Mouse (Mus musculus) bone marrow macrophage, adult 2 months (primary cell): ENCODE measurements around the gene Arhgef16. TPM values are rescaled to one million over a fixed set of nuclear protein-coding genes. Genes with fewer than 3 reads are reported as not detected.

Experiments
- H3K27ac ChIP-seq: 2 replicates; pipeline ENCODE4 v1.5.1; 2012; ENCODE audit warnings: low read depth, low read length; ENCODE audit not compliant: insufficient read depth
- H3K4me1 ChIP-seq: 2 replicates; pipeline ENCODE4 v1.6.1; 2012; ENCODE audit warnings: low read length; ENCODE audit not compliant: control insufficient read depth, insufficient read depth
- H3K4me3 ChIP-seq: 2 replicates; pipeline ENCODE4 v1.5.1; 2012; ENCODE audit warnings: mild to moderate bottlenecking, low read length, moderate library complexity; ENCODE audit not compliant: insufficient read depth
- CTCF ChIP-seq: IDR thresholded peaks from 2 replicates; pipeline ENCODE4 v1.5.1; 2012; ENCODE audit warnings: low read depth, mild to moderate bottlenecking, low read length, moderate library complexity
- POLR2A ChIP-seq: IDR thresholded peaks from 2 replicates; pipeline ENCODE4 v1.6.1; 2012; ENCODE audit warnings: mild to moderate bottlenecking, low read depth, low read length, borderline replicate concordance
- polyA plus RNA-seq: library from polyadenylated mRNA; stranded (reverse); fragments of >200 nt; gene quantifications from 2 replicates; pipeline ENCODE4 v1.2.4, GENCODE M21; 2012; ENCODE audit not compliant: missing spikeins, insufficient read depth, insufficient read length

The Arhgef16 gene
- polyA plus RNA-seq, 1 experiment = not detected

DNA sequence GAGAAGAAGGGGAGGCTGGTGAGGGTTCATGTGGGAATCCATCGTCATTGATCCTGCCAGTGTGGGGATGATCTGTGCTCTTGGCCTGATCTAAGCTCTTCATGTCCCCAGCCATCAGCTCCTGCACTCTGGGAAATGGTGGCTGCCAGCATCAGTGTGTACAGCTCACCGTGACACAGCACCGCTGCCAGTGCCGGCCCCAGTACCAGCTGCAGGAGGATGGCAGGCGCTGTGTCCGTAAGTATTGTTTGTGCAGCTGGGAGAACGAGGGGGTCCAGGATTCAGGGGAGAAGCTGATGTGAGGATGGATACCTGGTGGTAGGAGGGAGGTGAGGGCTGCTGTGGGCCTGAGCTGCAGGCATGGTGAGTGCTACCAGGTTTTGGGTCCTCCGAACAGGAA lies 52.2 kb downstream of the Arhgef16 start:
- no peak for TF ChIP-seq POLR2A
- no peak for TF ChIP-seq CTCF
- no peak overlapping the region for H3K4me3 ChIP-seq
- H3K27ac ChIP-seq = no peak overlapping the region

DNA sequence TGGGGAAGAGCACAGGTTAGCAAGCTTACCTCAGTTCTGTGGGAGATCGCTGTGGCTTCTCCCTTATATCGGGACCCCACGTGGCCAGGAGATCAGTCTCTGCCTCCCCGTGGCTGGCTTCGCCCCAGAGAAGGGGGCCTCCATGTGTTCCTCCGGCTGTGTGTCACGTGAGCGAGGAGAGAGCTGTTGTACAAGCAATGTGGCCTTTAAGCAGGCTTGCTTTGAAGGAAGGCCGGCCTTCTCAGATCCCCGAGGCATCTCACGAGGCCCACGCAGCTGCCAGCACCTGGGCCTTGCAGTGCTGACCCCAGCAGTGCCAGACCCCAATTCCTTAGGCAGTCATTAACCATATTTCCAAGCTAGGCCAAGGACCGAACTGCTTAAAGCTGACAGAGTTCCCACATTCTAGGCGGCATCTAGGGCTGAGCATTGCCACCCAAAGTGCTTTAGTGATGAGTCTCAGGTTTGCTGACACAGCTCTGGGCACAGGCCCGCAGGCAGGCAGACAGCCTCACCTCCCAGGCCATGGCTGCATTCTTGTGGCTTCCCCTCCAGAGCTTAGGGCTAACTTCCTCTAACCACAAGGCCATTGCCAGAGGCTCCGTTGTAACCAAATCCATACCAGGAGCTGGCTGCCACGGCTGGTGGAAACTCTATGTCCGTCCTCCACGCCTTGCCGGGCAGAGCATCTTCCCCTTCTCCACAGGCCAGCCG lies 53.2 kb downstream of the Arhgef16 start:
- no peak overlapping the region for H3K27ac ChIP-seq
- H3K4me1 ChIP-seq = no peaks in the 10 kb centered on the region
- H3K4me3 ChIP-seq = no peak overlapping the region
- TF ChIP-seq POLR2A (no peak), CTCF (no peak)

More for the DNA sequence above, 52.2 kb downstream of the Arhgef16 start:
- no peaks in the 10 kb centered on the region for H3K4me1 ChIP-seq

DNA sequence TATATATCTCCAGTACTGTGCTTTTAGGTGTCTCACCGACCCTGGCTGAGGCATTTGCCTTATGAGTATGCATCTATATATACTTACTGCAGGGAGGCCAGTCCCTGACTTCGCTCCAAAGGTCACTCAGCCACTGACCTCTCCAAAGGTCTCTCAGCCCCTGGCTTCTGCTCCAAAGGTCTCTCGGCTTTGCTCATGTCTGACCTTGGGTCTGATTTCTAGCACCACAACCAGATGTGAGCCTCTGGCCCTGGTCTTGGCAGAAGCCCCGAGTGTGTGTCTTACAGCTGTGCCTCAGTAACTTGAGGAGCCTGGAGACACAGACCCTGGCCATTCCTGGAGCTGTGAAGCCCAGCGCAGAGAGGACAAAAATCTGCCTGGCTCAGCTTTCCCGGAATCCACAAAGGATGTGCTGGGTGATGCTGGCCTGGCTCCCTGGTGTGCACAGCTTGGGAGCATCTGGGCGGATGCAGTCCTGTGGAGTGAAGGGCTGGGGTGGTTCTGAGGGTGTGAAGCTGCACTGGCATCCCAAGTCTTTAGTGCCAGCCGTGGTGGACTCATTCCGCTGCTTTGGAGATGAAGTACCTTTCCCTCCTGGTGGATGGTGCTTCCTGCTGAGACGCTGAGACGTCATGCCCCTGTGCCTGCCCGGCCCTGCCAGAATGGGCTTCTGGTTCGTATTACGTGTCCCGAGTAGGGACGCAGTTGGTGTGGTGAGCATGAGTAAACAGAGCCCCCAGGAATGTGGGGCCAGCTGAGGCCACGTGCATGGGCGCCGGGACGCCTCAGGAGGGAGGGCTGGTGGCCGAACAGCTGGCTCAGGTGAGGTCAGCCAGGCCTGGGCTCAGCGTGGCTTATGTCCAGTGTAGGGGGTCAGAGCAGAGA lies 54.0 kb downstream of the Arhgef16 start:
- Histone ChIP-seq H3K4me3 (no peak overlapping the region), H3K27ac (no peak overlapping the region), H3K4me1 (no peaks in the 10 kb centered on the region)
- TF ChIP-seq CTCF (no peak), POLR2A (no peak)

DNA sequence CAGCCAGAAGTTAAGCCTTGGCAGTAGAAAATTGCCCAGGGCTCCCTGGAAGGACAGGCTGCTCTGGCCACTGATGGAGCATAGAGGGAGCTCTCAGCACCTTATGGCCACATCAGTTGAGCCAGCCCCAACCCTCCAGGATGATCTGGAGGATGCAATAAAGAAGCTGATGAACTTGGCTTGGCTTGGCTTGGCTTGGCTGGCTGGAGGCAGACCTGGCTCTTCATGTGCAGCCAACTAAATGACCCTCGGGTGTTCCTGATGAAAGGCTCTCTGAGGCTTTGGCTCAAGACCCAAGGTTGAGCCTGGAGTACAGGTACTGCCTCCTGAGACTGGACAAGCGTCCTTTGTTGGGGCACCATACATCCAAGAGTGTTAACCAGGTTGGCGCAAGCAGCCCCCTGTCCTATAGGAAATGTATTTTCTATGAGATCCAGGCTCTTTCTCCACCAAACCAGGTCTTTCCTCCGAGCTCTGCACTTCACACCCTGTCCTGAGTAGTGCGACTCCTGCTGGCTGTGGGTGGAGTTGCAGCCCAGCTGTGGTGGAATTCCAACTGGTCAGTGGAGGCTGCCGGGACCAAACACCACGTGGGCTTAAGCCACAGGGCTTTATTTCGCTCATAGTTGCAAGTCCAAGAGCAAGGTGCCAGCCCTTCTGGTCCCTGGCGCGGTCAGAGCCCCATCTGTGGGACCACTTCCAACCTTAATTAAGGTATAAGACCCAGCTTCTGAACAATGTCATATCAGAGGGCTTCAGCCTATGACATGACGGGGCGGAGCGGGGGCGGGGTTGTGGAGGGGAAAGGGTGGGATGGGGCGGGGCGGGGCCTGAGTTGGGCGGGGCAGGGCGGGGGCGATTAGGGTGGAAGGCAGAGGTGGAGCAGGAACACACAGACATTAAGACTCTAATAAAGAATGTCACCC lies 55.1 kb downstream of the Arhgef16 start:
- Histone ChIP-seq H3K4me1 (no peaks in the 10 kb centered on the region), H3K27ac (no peak overlapping the region), H3K4me3 (peak overlapping the region; percentile 14; the same call in 1 of the 2 replicates)
- TF ChIP-seq CTCF (peak; percentile 90), POLR2A (no peak)

DNA sequence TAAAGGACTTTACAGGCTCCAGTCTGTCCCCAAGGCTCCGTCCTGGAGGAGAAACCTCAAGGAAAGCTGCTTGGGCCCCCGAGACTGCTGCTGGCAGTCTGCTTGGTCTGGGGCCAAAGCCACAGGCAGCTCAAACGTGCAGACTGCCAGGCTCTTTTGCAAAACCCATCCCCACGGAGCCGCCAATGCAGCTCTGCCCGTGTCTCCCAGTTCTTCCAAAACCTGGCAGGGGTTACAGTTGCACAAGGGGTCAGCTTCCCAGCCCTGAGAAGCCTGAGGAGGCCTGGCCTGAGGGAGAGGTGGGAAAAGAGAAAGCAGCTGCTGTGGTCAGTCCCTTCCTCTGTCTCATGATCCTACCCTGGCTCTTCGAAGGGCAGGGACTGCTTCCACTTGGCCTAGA lies 56.1 kb downstream of the Arhgef16 start:
- Histone ChIP-seq H3K27ac (no peak overlapping the region), H3K4me1 (no peaks in the 10 kb centered on the region), H3K4me3 (no peak overlapping the region)
- TF ChIP-seq CTCF (no peak), POLR2A (no peak)

DNA sequence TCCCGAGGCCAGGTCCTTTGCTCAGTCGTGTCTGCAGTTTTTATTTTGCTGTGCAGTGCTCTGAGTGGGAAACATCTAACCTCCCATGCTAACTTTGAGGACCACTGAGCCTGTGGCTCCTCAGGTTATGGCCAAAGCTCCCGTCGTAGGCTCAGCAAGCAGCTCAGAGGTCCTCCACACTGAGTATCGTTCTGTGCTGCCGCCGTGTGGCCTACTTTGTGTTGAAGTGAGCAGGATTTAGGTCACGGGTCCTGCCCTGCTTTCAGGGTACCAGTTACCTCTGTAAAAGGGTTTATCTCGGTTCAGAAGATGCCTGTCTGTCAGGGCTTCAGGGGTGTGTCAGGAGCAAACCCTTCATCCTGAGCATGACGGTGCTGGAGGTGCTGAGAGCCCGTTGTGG lies 60.9 kb downstream of the Arhgef16 start:
- Histone ChIP-seq H3K4me3 (no peak overlapping the region), H3K4me1 (no peaks in the 10 kb centered on the region), H3K27ac (no peak overlapping the region)
- no peak for TF ChIP-seq CTCF
- no peak for TF ChIP-seq POLR2A

DNA sequence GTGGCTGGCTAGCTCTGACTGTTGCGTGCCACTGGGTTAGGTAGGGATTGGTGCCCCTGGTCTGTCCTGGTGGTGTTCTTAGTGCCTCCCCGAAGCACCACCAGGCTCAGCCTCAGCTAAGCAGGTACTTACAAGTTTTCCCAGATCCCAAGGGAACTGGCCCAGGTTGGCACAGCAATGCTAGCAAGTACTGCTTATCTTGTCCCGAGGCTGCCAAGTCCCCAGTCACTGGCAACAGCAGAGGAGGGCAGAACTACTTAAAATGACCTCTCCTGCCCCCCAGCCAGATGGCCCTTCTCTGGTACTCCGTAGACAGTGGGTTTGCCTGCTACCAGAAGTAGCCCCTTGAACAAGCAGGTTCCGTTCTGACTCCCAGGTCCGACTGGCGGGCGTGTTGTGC lies 62.3 kb downstream of the Arhgef16 start:
- TF ChIP-seq CTCF (no peak), POLR2A (no peak)
- Histone ChIP-seq H3K27ac (no peak overlapping the region), H3K4me1 (no peaks in the 10 kb centered on the region), H3K4me3 (no peak overlapping the region)

DNA sequence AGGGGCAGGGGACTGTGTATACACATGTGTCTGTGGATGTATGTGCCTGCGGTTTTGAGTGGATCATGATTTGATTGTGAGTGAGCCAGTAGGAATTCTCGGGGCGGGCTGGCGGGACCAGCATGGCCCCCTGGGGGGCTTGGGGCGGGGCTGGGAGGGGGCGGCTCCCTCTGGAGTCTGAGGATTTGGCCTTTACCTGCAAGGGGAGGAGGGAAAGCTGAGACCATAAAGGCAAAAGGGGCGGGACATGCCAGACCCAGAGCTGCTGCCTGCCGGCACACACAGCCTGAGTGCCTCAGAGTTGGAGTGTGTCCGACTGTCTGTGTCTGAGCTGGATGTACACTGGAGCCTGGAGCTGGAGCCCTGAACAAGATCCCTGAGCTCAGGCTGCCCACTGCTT lies 64.2 kb downstream of the Arhgef16 start:
- no peaks in the 10 kb centered on the region for H3K4me1 ChIP-seq
- TF ChIP-seq POLR2A = no peak
- no peak for TF ChIP-seq CTCF
- no peak overlapping the region for H3K27ac ChIP-seq
- H3K4me3 ChIP-seq = no peak overlapping the region

DNA sequence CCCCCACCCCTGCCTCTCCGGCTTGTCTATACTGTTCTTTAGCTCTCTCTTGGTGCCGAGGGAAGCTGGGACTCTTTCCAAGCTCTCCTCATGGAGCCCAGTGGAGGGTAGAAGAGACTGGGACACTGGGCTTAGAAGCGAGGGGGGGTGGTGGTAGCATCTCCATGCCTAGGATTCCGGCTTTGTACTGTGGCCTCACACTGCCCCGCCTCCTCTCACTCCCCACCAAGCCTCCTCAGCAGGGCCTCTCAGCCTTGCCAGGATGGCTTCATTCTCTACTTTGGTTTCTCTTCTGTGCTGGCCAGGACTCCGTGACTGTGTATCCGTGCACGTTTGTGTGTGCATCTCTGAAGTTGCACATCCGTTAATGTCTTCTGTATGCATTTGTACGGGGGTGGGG lies 64.6 kb downstream of the Arhgef16 start:
- Histone ChIP-seq H3K4me3 (no peak overlapping the region), H3K27ac (no peak overlapping the region), H3K4me1 (no peaks in the 10 kb centered on the region)
- TF ChIP-seq POLR2A (no peak), CTCF (no peak)
